Mouse (Mus musculus): ENCODE data around the gene Elovl6. TPM values are rescaled to one million over a fixed set of nuclear protein-coding genes. Genes with fewer than 3 reads are reported as not detected.
A peak's percentile ranks its signal among the peaks of the same experiment; 100 is the strongest.

Gene Elovl6
- total and polyA plus RNA-seq, 3 experiments: 15.0 to 17.2 TPM; not detected in 1

GRCm38 (mm10) chr3:129634260-129634901 lies 102.2 kb downstream of the Elovl6 start:
- Histone ChIP-seq H3K9ac (ENCODE audit: control insufficient read depth, low read depth, low read length, poor library complexity, severe bottlenecking) (no peak overlapping the region), H3K27ac (ENCODE audit: control insufficient read depth, low read depth, low read length) (no peak overlapping the region), H3K79me2 (ENCODE audit: control insufficient read depth, insufficient read depth, low read length, poor library complexity) (no peaks in the 10 kb centered on the region), H3K36me3 (ENCODE audit: control insufficient read depth in 1 of 2, insufficient read depth in 2 of 2, low read length in 2 of 2) (peaks cover 2 to 3% of the 10 kb centered on the region in 2 experiments; a peak in 3 of 4 replicates), H3K9me3 (replicated peaks; ENCODE audit: insufficient read depth, low read length) (no peaks in the 10 kb centered on the region), H3K4me1 (ENCODE audit: control insufficient read depth in 1 of 2, insufficient read depth in 2 of 2, low read length in 2 of 2) (peaks cover 0 to 8% of the 10 kb centered on the region in 2 experiments; a peak in 1 of 4 replicates), H3K27me3 (ENCODE audit: control insufficient read depth in 1 of 2, insufficient read depth in 2 of 2, low read length in 2 of 2) (no peaks in the 10 kb centered on the region), H3K4me3 (ENCODE audit: control insufficient read depth in 1 of 2, insufficient read depth in 1 of 2, low read depth in 2 of 2, low read length in 2 of 2) (no peak overlapping the region)
- TF ChIP-seq ZC3H11A (IDR thresholded peaks at IDR 0.05; ENCODE audit: low read depth, low read length): 0 out of 2 replicates have a peak, but pooled peaks have one; percentile 9
- no peak for TF ChIP-seq UBTF (IDR thresholded peaks at IDR 0.05; ENCODE audit: borderline replicate concordance, insufficient read depth, low read depth, low read length)
- TF ChIP-seq RAD21 (IDR thresholded peaks at IDR 0.05; ENCODE audit: low read depth, low read length): peak; percentile 7
- TF ChIP-seq CTCF (IDR thresholded peaks at IDR 0.05 in 2 of 3, conservative IDR thresholded peaks at IDR 0.05 in 1 of 3; ENCODE audit: control insufficient read depth in 1 of 3, insufficient read depth in 1 of 3, low read depth in 2 of 3, low read length in 3 of 3, poor library complexity in 1 of 3, severe bottlenecking in 1 of 3): peak in 2 of 3 experiments; percentile 26 to 30; a peak in 4 of 6 replicates
- TF ChIP-seq SMC3 (IDR thresholded peaks at IDR 0.05; ENCODE audit: low read depth, low read length): peak; percentile 39
- no peak for TF ChIP-seq BHLHE40 (IDR thresholded peaks at IDR 0.05; ENCODE audit: borderline replicate concordance, low read depth, low read length)
- no peak for DNase-seq (ENCODE audit: low read depth, low spot score)

- Histone ChIP-seq H3K36me3 (ENCODE audit: control insufficient read depth in 1 of 2, insufficient read depth in 2 of 2, low read length in 2 of 2) (peaks cover 2 to 3% of the 10 kb centered on the region in 2 experiments; a peak in 2 of 4 replicates), H3K4me1 (ENCODE audit: control insufficient read depth in 1 of 2, insufficient read depth in 2 of 2, low read length in 2 of 2) (peaks cover 0 to 8% of the 10 kb centered on the region in 2 experiments; a peak in 1 of 4 replicates), H3K9me3 (replicated peaks; ENCODE audit: insufficient read depth, low read length) (no peaks in the 10 kb centered on the region), H3K79me2 (ENCODE audit: control insufficient read depth, insufficient read depth, low read length, poor library complexity) (no peaks in the 10 kb centered on the region), H3K27ac (ENCODE audit: control insufficient read depth, low read depth, low read length) (no peak overlapping the region), H3K27me3 (ENCODE audit: control insufficient read depth in 1 of 2, insufficient read depth in 2 of 2, low read length in 2 of 2) (no peaks in the 10 kb centered on the region), H3K4me3 (ENCODE audit: control insufficient read depth in 1 of 2, insufficient read depth in 1 of 2, low read depth in 2 of 2, low read length in 2 of 2) (no peak overlapping the region), H3K9ac (ENCODE audit: control insufficient read depth, low read depth, low read length, poor library complexity, severe bottlenecking) (no peak overlapping the region)
- no peak for TF ChIP-seq CHD1 (IDR thresholded peaks at IDR 0.05; ENCODE audit: low read depth, low read length)
- no peak for TF ChIP-seq MAFK (IDR thresholded peaks at IDR 0.05; ENCODE audit: borderline replicate concordance, low read depth, low read length)
- no peak for TF ChIP-seq GATA1 (IDR thresholded peaks at IDR 0.05; ENCODE audit: low read depth, low read length)
- TF ChIP-seq NELFE (IDR thresholded peaks at IDR 0.05; ENCODE audit: low read depth, low read length): no peak
- no peak for TF ChIP-seq ELF1 (IDR thresholded peaks at IDR 0.05; ENCODE audit: low read depth, low read length)
- no peak for TF ChIP-seq MAX (IDR thresholded peaks at IDR 0.05; ENCODE audit: low read length)
- no peak for DNase-seq (ENCODE audit: low read depth, low spot score)
Observed at GRCm38 (mm10) chr3:129637446-129637845, 105.3 kb downstream of the Elovl6 start.

GRCm38 (mm10) chr3:129639701-129640100 lies 107.5 kb downstream of the Elovl6 start:
- Histone ChIP-seq H3K36me3 (ENCODE audit: control insufficient read depth in 1 of 2, insufficient read depth in 2 of 2, low read length in 2 of 2) (no peaks in the 10 kb centered on the region; a peak in 1 of 4 replicates), H3K4me3 (ENCODE audit: control insufficient read depth in 1 of 2, insufficient read depth in 1 of 2, low read depth in 2 of 2, low read length in 2 of 2) (no peak overlapping the region), H3K9me3 (replicated peaks; ENCODE audit: insufficient read depth, low read length) (no peaks in the 10 kb centered on the region), H3K27ac (ENCODE audit: control insufficient read depth, low read depth, low read length) (no peak overlapping the region), H3K79me2 (ENCODE audit: control insufficient read depth, insufficient read depth, low read length, poor library complexity) (no peaks in the 10 kb centered on the region), H3K9ac (ENCODE audit: control insufficient read depth, low read depth, low read length, poor library complexity, severe bottlenecking) (no peak overlapping the region), H3K27me3 (ENCODE audit: control insufficient read depth in 1 of 2, insufficient read depth in 2 of 2, low read length in 2 of 2) (no peaks in the 10 kb centered on the region), H3K4me1 (ENCODE audit: control insufficient read depth in 1 of 2, insufficient read depth in 2 of 2, low read length in 2 of 2) (no peaks in the 10 kb centered on the region)
- no peak for TF ChIP-seq UBTF (IDR thresholded peaks at IDR 0.05; ENCODE audit: borderline replicate concordance, insufficient read depth, low read depth, low read length)
- no peak for TF ChIP-seq USF2 (IDR thresholded peaks at IDR 0.05; ENCODE audit: borderline replicate concordance in 1 of 2, insufficient read depth in 1 of 2, low read depth in 1 of 2, low read length in 2 of 2)
- TF ChIP-seq KAT2A (conservative IDR thresholded peaks at IDR 0.05; ENCODE audit: low read depth, low read length): no peak
- TF ChIP-seq BHLHE40 (IDR thresholded peaks at IDR 0.05; ENCODE audit: borderline replicate concordance, low read depth, low read length): no peak
- no peak for TF ChIP-seq USF1 (IDR thresholded peaks at IDR 0.05; ENCODE audit: low read depth, low read length)
- TF ChIP-seq E2F4 (IDR thresholded peaks at IDR 0.05; ENCODE audit: borderline replicate concordance, low read depth, low read length): no peak
- no peak for TF ChIP-seq MAZ (IDR thresholded peaks at IDR 0.05; ENCODE audit: low read depth, low read length)
- TF ChIP-seq JUND (IDR thresholded peaks at IDR 0.05; ENCODE audit: low read depth, low read length): no peak
- no peak for TF ChIP-seq NRF1 (IDR thresholded peaks at IDR 0.05; ENCODE audit: insufficient read depth, low read depth, low read length, poor library complexity, severe bottlenecking)
- TF ChIP-seq EP300 (IDR thresholded peaks at IDR 0.05; ENCODE audit: low read depth in 1 of 2, low read length in 2 of 2): no peak
- TF ChIP-seq MAX (IDR thresholded peaks at IDR 0.05; ENCODE audit: low read length): no peak
- TF ChIP-seq ZC3H11A (IDR thresholded peaks at IDR 0.05; ENCODE audit: low read depth, low read length): no peak
- DNase-seq (ENCODE audit: low read depth, low spot score): no peak

Measured in MEL (cell line).